Mouse (Mus musculus) adrenal gland, postnatal 36 days (tissue): ENCODE results near the gene Kctd5. TPM values are rescaled to one million over a fixed set of nuclear protein-coding genes. Genes with fewer than 3 reads are reported as not detected.

ENCODE experiments used
- microRNA-seq: library from miRNA; unstranded; fragments of <30 nt; microRNA quantifications from one replicate; pipeline ENCODE4 v1.2.0, GENCODE M21; 2021
- total RNA-seq, 2 experiments: library from RNA; stranded (reverse); gene quantifications; 2 replicates each; pipeline ENCODE4 v1.2.3; 2021

The Kctd5 gene
- total RNA-seq, 2 experiments from 2014 or later: 16.2 to 19.4 TPM

Small RNAs within 50 kb of the gene (microRNA-seq; reads per million reads assigned to microRNA genes)
- not detected for gene Gm27700

Other genes with a start within 250 kb of the Kctd5 start
- gene Elob, start 244.3 kb downstream of the Kctd5 start, total RNA-seq: 100 to 1,000 TPM; 400 to 416 TPM
- not detected for gene Prss33, start 237.4 kb downstream of the Kctd5 start, total RNA-seq
- gene Prss32, start 229.6 kb downstream of the Kctd5 start, total RNA-seq: not detected
- under 1 TPM; 0.36 to 0.89 TPM for gene Prss41, start 229.3 kb downstream of the Kctd5 start, total RNA-seq
- gene Prss21, start 205.4 kb downstream of the Kctd5 start, total RNA-seq: not detected
- not detected for gene Dcpp1, start 192.6 kb downstream of the Kctd5 start, total RNA-seq
- not detected for gene Dcpp2, start 192.6 kb downstream of the Kctd5 start, total RNA-seq
- not detected for gene Dcpp3, start 156.0 kb downstream of the Kctd5 start, total RNA-seq
- not detected for gene Sbp, start 131.8 kb downstream of the Kctd5 start, total RNA-seq
- gene Sbpl, start 118.2 kb downstream of the Kctd5 start, total RNA-seq: not detected
- gene Prss30, start 92.9 kb downstream of the Kctd5 start, total RNA-seq: under 1 TPM; 0.23 to 0.33 TPM
- not detected for gene Prss22, start 75.4 kb downstream of the Kctd5 start, total RNA-seq
- under 1 TPM; 0.40 to 0.43 TPM for gene Prss27, start 35.3 kb downstream of the Kctd5 start, total RNA-seq
- gene Pdpk1, start 77.4 kb upstream of the Kctd5 start, total RNA-seq: 10 to 100 TPM; 55.5 to 59.7 TPM
- gene Amdhd2, start 90.3 kb upstream of the Kctd5 start, total RNA-seq: 10 to 100 TPM; 29.6 to 41.4 TPM
- 100 to 1,000 TPM; 434 to 448 TPM for gene Atp6v0c, start 96.2 kb upstream of the Kctd5 start, total RNA-seq
- gene Tbc1d24, start 132.1 kb upstream of the Kctd5 start, total RNA-seq: 10 to 100 TPM; 10.9 to 18.8 TPM
- 1 to 10 TPM; 1.5 to 2.9 TPM for gene Ntn3, start 136.0 kb upstream of the Kctd5 start, total RNA-seq
- 1 to 10 TPM; 5.7 to 6.4 TPM for gene Tedc2, start 147.4 kb upstream of the Kctd5 start, total RNA-seq
- gene Ccnf, start 178.0 kb upstream of the Kctd5 start, total RNA-seq: 1 to 10 TPM; 3.3 to 4.8 TPM